Mouse (Mus musculus): ENCODE data around the gene Dbi. TPM values are rescaled to one million over a fixed set of nuclear protein-coding genes. Genes with fewer than 3 reads are reported as not detected.

The Dbi gene
- total RNA-seq (2021): 100 to 1,000 TPM; 254 to 257 TPM
- long read RNA-seq, experiment 1, transcript Dbi-201 (4 exons, 569 nt): major isoform, 178 of 189 reads
- long read RNA-seq, experiment 1, partial matches to known transcripts: 1 of 189 reads
- long read RNA-seq, experiment 1, other reads (novel, unspliced or antisense): 4 of 189 reads
- long read RNA-seq, experiment 2, transcript Dbi-201 (4 exons, 569 nt): major isoform, 211 of 220 reads
- long read RNA-seq, experiment 2, partial matches to known transcripts: 1 of 220 reads
- long read RNA-seq, experiment 2, other reads (novel, unspliced or antisense): 3 of 220 reads

DNA sequence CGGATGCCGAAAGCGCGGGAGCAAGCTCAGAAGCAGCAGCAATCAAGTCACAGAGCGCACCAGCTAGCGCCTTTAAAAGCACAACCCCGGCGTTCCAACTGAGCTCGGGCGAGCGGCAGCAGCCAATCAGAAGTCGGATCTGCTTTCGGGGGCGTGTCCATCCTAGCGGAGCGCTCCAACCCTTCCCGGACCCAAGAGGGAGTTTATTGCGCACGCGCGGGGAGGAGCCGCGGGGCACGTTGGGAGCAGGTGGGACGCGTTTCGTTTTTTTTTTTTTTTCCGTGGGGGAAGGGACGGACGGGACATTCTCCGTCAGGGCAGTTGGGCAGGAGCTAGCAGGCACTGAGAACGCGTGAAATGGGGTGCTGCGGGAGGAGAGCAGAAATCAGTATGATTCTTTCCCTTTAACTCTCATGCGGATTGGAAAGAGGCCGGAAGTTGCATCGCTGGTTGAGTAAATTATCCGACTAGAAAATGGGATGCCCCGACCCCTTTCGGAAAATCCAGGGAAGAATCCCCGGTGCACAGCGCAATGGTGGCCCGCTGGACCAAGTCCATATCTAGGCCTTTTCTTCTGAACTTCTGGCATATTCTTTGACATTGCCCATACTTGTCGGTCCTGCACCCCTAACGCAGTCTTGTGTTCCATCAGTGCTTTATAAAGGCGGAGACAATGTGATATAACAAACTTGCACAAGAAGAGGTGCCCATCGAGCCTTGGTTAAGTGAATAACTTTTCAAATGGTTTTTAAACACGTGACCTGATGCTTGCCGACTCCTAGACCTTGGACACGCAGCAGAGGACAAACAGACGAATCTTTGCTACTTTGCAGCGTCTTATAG lies at the start of gene Dbi, which contains the start of gene 3110009E18Rik:
Gene Dbi, minus strand, starts transcription at position 110 of the 843 bp plus-strand sequence.
Gene 3110009E18Rik, plus strand, starts transcription at position 219 of the 843 bp plus-strand sequence.
- DNase-seq (ENCODE audit: low spot score in 2 of 2): peak; percentile 97 to 98

DNA sequence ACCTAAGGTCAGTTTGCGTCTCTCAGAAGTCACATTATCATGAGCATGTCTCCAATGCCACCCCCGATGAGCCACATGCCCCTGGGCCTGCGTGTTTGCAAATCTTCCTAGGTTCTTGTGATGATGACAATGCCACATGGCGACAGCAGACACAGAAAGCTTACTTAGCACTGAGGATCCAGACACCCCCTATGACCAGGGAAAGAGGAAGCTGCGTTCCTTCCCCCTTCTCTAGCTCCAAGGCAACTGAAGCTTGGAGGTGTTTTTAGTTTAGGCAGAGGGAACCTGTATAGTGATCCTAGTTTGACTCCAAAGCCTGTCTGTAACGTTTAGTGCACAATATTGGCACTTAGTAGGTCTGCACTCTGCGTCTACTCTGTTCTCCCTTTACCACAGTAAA lies 49.4 kb upstream of the Dbi start:
- no peak for DNase-seq (ENCODE audit: low spot score in 2 of 2)

DNA sequence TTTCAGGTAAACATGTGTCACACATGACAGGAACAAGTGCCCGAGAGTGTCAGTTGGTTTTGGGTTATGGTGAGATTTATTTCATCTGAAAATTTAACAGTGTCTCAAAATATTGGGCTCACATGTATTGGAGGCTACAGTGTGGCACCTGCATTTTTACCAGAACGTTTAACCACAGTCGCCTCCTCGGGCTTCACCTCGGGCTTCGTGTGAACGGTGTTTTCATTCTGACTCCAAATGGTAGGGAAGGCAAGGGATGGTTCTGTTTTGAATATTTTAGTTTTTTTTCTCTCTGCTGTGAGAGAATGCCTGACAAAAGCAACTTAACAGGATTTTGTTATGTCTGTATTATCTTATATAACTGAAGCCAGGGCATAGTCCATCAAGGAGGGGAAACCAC lies 47.8 kb upstream of the Dbi start:
- no peak for DNase-seq (ENCODE audit: low spot score in 2 of 2)

DNA sequence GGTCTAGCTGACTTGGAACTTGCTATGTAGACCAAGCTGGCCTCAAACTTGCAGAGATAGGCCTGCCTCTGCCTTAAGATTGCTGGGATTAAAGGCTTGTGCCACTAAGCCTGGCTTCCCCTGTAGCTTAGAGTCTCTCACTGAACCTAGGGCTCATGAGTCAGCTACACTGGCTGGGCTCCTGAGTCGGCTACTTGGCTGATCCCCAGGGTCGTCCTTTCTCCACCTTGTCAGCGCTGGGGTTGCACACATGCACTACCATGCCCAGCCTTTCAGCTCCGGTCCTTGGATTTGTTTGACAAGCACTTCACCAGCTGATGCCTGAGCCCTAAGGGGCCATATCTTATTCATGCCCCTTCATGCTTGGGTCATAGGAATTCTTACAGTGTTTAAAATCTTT lies 47.1 kb upstream of the Dbi start:
- DNase-seq (ENCODE audit: low spot score in 2 of 2): no peak

DNA sequence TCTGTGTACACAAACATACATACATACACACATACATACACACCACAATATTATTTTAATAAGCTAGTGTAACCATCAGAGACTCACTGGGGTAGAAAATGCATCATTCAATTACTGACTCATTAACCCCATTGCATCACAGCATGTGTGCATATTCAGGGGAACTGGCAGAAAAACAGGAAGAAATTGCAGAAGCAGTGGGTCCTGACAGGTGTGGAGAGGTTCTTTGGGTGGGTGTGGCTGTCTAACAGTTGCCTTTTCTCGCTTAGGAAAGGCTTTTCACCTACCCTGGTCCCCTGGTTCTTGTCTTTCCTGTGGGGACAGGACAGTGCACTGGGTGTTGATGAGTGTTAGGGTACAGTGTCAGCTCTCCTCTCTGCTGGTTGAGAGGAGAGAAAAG lies 41.7 kb upstream of the Dbi start:
- DNase-seq (ENCODE audit: low spot score in 2 of 2): no peak

DNA sequence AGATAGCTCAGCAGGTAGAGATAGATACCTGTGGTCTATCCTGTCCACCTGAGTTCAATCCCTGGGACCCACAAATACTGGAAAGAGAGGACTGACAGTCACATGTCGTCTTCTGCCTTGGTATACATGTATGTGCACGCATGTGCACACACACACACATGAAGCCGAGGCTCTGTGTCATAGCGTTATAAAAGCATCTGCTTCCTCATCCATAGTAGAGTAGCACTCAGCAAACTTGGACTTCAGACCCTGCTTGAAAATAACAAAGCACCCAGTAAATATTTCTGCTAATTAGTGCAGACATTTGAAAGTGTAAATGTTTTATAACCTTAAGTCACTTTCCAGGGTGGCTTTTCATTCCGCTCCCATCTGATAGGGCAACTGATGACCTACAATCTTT lies 40.6 kb upstream of the Dbi start:
- DNase-seq (ENCODE audit: low spot score in 2 of 2): no peak

DNA sequence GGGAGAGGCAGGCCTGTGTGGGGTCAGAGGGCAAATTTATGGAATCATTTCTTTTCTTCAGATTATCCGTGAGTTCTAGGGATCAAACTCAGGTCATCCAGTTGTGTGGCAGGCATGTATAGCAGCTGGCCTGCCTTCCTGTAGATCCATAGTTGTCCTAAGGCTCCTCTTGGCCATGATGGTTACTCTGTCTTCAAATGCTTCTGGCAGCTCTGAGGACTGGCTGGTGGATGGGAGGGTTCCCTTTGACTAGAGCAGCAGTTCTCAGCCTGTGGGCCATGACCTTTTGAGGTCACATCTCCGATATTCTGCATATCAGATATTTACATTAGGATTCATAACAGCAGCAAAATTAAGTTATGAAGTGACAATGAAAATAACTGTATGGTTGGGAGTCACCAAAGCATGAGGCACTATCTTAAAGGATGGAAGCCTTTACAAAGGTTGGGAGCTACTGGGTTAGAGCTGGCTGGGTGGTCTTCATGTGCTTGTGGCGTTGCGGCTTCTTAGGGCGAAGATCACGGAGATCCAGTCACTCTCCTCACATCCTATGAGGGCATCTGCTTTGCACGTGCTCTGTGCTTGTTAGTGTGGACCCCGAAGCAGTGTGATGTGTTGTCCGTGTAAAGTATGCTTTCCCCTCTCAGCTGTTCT lies 37.7 kb upstream of the Dbi start:
- no peak for DNase-seq (ENCODE audit: low spot score in 2 of 2)

DNA sequence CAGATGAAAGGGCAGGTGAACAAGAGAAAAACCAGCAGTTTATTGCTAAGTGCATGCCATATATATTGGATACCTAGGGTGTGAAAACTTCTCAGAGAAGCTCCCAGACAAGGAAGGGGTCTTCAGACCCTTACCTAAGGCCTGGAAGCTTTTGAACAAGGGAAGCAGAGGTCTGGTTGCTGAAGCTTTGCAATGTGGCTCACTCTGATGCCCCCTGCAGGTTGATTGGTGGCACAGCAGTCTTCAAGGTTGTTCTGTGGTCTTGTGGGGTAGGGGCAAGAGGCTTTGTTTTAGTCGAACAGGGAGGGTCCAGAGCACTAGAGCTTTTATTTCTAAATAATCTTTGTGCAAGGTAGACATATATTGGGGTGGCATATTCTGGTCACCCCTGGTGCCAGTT lies 34.4 kb upstream of the Dbi start:
- DNase-seq (ENCODE audit: low spot score in 2 of 2): peak in 1 of 2 experiments; percentile 50

DNA sequence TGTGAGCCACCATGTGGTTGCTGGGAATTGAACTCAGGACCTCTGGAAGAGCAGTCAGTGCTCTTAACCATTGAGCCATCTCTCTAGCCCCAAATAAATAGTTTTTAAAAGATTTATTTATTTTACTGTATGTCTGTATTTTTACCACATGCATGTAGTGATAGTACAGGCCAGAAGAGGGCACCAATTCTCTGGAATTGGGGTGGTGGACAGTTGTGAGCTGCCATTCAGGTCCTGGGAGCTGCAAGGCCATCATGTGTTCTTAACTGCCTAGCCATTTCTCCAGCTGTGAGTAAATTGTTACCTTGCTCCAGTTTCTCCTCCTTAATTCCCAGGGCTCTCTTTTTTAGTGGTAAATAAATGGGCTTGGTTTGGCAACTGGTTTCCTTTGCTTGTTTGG lies 33.4 kb upstream of the Dbi start:
- DNase-seq (ENCODE audit: low spot score in 2 of 2): peak in 1 of 2 experiments; percentile 48

DNA sequence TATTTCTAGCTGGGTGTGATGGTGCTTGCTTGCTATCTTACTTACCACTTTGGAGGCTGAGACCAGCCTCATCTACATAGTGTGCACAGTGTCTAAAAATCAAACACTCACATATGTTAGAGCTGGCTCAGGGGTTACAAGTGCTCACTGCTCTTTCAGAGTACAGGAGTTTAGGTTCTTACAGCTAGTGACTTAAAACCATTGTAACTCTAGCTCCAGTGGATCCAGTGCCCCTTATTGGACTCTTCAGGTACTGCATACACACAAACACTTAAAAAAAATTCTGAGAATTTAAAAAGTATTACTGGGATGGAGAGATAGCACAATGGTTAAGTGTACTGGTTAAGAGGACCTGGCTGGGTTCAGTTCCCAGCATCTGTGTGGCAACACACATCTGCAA lies 26.1 kb upstream of the Dbi start:
- peak in 1 of 2 experiments; percentile 26 for DNase-seq (ENCODE audit: low spot score in 2 of 2)

DNA sequence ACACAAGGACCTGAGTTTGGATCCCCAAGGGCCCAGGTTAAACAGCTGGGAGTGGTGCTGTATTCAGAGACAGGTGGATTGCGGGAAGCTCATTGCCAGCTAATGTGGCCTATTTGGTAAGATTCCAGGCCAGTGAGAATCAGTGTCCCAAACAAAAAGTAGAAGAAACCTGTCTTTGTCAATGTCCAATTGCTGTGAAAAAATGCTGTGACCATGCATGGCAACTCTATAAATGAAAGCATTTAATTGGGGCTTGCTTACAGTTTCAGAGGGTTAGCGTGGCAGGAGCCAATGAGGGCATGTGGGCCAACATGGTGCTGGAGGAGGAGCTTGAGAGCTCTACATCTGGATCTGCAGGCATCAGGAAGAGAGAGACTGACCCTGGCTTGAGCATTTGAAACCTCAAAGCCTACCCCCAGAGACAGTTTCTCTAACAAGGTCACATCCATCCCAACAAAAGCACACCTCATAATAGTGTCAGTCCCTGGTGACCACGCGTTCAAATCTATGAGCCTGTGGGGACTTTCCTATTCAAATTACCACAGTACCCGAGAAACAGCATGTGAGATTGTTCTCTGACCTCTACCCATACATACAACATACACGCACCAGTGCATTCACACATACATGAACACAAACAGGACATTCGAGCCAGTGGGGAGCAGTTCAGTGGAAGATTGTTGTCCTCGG lies 24.8 kb upstream of the Dbi start:
- no peak for DNase-seq (ENCODE audit: low spot score in 2 of 2)

DNA sequence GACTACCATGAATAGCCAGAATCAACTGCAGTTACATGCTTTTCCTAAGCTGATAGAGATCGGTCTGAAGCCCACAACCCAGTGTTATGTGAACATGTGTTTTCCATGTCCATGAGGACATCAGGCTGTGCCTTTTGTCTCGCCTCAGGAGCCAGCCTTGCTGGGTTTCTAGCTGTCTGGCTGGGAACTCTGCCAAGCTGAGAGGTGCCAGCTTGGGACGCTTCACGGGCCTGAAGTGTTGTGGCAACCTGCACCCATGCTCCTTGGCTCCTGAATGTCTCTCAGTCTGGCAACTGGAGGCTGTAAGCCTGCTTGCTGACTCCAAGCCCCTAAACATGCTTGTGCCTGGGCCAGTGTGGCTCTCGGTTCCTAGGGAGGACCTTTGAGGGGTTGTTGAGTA lies 21.7 kb upstream of the Dbi start:
- peak in 1 of 2 experiments; percentile 16 for DNase-seq (ENCODE audit: low spot score in 2 of 2)

DNA sequence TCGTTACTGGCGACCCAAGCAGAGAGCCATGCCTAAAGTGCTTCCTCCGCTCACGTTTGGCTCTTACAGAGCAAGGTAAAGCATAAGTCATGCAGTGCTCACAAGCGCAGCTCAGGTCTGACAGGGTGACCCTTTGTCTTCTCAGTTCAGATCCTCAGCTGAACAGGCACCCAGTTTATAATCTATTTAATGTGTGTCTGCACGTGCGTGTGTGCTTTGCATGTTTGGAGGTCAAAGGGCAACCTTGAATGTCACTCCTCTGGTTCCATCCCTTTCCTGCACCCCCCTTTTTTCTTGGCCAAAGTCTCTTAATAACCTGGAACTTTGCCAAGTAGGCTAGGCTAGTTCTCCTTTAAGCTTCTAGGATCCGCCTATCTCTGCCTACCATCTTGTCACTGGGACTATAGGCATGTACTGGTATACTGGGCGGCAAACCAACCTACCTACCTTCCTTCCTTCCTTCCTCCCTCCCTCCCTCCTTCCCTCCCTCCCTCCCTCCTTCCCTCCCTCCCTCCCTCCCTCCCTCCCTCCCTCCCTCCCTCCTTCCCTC lies 19.3 kb upstream of the Dbi start:
- DNase-seq (ENCODE audit: low spot score in 2 of 2): no peak

DNA sequence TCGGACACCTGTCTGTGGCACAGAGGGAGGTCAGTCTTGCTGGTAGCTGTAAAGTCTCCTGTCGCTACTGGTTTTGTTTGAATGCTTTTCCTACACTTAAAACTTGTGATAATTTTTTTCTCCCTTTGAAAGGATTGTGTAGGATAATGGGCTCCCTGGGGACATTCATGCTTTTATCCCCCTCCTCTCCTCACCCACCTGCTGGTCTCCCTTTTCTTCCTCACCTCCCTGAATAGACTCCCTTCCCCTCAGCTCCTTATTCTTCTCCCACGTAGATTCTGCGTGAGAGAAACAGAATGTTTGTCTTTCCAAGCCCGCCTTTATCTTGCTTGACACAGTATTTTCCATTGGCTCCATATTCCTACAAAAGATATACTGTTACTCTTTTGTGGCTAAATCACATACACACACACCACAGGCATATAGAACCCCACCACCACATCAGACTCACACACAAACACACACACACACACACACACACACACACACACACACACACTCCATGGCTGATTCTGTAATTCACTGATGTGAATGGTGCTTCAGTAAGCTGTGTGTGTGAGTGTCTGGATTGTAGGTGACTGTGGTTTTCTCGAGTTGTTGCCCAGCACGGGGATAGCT lies 18.2 kb upstream of the Dbi start:
- no peak for DNase-seq (ENCODE audit: low spot score in 2 of 2)

DNA sequence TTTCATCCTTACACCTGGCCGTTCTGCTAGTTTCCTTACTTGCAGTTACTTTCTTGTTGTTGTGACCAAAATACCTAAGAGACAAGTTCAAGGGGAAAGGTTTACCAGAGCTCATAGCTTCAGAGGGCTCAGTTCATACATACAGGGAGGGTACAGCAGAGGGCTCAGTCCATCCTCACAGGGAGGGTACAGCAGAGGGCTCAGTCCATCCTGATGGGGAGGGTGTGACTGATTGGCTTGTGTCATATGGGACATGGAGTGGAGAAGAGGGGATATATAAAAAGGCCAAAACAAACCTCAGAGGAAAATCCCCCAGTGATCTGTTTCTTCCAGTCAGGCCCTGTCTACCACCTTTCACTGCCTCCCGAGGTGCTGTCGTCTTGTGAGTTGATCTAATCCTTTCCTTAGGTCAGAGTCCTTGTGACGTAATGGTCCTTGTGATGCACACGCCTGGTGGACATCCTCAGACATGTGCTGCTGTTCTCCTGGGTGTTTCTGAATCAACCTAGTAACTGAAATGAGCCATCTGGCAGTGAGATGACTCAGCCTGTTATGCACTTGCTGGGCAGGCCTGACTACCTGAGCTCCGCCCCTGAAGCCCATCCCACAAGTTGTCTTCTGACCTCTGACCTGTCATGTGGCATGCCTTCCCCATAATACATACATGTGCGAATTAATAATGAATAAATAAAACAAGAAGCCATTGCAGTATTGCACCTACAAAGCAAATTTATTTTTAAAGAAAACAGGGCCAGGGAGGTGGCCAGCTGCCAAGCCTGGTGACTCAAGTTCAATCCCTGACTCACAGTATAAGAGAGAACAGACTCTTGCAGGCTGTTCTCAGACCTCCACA lies 15.3 kb upstream of the Dbi start:
- peak; percentile 73 to 76 for DNase-seq (ENCODE audit: low spot score in 2 of 2)

DNA sequence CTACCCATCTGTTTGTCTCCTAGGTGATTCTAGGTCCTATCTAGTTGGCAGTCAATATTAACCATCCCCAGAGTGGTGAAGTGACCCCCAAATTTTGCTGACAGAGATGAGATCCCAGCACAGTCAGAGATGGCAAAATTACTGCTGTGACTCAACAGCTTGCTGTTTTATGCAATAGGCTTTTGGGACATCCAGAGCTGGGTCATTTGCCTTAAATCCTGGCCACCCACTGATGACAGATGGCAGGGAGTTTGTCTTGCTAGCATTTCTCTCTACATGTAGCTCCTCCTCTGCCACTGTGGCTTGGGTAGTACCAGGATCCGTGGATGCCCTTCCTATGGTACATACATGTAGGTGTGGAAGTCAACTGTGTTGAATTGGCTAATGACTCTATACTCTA lies 11.5 kb upstream of the Dbi start:
- DNase-seq (ENCODE audit: low spot score in 2 of 2): peak in 1 of 2 experiments; percentile 24

DNA sequence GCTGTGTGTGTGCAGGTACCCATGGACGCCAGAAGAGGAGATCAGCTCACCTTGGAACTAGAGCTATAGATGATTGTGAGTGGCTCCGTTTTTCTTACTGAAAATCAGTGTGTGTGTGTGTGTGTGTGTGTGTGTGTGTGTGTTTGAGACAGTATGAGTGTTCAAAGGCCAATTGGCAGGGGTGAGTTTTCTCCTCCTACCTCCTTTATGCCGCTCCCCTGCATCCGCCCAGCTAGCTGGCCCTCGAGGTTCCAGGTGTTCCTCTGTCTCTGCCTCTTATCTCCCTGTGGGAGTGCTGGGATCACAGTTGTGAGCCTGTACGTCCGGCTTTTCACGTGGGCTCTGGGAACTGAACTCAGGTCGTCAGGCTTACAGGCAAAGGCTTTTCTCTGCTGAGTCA lies 5.4 kb upstream of the Dbi start:
- DNase-seq (ENCODE audit: low spot score in 2 of 2): no peak

DNA sequence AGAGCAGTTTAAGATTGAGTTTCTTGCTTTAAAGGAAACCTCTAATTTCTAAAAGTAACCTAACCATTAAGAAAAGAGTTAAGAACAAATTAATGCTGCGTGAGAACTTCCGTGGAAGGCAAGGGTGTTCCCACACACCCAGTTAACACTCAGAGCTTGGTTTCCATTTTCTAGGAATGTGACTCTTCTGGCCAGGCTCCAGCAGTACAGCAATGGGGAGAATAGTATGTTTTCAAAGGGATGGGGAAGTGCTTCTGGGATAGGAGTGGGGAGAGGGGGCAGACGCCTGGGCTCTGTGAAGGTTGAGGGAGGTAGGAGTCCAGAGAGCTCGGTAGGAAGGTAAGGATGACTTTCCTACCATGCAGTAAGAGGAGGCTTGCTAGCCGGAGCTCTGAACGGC lies 4.6 kb upstream of the Dbi start:
- no peak for DNase-seq (ENCODE audit: low spot score in 2 of 2)

DNA sequence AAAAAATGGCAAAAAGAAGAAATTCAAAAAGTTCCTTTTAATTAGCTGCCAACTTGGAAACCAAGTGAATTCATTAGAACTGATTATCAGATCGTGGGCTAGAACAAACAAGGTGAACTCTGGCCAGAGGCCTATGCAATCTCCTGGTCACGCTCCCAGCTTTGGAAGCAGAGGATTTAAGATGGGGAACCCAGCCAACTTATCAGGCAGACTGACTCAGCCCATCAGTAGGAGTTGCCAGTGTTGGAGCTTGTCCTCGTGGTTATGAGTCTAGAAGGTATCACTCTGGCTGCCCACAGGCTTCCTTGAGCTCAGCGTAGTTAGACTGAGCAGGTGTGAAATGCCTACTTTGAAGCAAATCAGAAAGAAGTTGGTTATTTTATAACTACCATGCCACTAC lies 4.0 kb upstream of the Dbi start:
- no peak for DNase-seq (ENCODE audit: low spot score in 2 of 2)
